Mouse (Mus musculus) layer of hippocampus, postnatal 36 days (tissue): Measurements from ENCODE around the gene Tfam. TPM values are rescaled to one million over a fixed set of nuclear protein-coding genes. Genes with fewer than 3 reads are reported as not detected.
A peak's percentile ranks its signal among the peaks of the same experiment; 100 is the strongest.

ENCODE experiments used
- DNase-seq, 2 experiments: peaks; one replicate each; pipeline ENCODE4 v3.0.0; 2022
- total RNA-seq, 2 experiments: library from RNA; stranded (reverse); gene quantifications; 2 replicates each; pipeline ENCODE4 v1.2.3; 2021

Tfam gene
- total RNA-seq, 2 experiments from 2014 or later = 39.4 to 45.7 TPM

DNA sequence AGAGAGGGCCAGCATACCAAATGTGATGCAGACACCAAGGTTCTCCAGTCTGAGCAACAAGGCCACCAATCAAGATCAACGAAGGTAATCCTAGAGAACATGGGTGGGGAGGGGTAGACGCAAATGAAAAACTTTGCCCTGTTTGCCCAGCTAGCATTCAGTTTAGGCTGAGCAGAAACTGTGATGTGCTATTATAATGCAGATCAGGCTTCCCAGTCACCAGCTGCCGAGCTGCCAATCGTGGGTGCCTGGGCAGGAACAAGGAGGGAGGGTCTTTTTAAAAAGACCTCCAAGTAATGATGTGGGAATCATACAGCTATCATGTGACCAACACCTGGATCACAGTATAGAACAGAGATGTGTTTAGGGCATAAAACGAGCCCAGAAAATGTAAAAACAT lies 15.0 kb downstream of the Tfam start:
- no peak for DNase-seq

DNA sequence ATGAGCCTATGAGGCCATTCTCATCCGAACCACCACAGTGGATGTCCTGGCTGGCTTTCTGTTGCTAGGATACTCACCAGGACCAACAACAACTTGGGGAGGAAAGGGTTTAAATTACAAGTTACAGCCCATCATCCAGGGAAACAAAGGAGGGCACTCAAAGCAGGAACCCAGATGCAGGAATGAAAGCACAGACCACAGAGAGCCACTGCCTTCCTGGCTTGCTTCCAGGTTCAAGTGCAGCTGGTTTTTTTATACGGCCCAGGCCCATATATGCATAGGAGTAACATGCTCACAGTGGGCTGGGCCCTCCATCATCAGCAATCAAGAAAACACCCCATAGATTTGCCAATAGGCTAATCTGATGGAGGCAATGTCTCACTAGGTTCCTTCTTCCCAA lies 15.4 kb downstream of the Tfam start:
- no peak for DNase-seq

DNA sequence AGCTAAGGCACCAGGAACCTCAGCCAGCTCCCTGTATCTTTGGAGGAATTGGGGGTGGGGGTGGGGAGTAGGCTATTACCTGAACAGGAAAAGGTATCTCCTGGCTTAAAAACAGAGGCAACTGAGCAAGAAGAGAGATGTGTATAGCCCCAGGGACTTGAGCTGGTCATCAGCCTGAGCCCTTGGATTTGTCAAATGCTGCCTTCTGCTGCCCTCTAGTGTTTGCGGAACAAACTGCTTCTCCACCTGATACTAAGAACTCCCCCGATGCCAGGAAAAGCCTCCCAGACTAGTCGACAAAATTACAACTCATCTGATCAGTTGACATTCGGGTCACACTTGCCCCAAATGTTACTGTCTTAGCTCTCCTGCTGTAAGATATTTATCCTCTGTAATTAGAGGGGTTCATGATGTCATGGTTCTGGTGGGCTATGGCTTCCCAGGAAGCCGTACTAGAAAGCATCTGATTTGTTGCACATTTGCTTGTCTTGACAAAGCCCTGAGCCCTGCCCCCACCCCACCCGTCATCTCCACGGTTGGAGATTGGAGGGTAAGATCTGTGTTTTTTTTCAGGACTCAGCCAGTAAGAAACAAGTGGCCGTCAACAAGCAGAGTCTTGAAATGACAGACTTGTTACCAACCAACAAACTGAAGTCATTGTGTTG lies 19.7 kb downstream of the Tfam start:
- peak; percentile 76 to 82 for DNase-seq

DNA sequence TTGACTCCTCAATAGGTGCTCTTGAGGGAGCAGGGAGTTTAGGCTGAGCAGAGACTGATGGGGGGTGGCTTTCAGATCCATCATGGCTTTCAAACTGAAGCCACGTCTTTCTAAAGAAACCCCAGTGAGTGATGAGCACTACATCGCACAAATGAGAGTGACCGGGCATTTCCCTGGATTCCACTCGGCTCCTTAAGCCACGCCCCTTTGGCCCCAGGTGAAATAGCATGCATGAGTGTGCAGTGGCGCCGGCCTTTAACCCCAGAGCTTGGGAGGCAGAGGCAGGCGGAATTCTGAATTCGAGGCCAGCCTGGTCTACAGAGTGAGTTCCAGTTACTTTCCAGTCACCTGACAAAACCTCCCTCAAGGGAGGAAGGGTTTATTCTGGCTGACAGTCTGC lies 22.1 kb downstream of the Tfam start:
- DNase-seq = no peak

DNA sequence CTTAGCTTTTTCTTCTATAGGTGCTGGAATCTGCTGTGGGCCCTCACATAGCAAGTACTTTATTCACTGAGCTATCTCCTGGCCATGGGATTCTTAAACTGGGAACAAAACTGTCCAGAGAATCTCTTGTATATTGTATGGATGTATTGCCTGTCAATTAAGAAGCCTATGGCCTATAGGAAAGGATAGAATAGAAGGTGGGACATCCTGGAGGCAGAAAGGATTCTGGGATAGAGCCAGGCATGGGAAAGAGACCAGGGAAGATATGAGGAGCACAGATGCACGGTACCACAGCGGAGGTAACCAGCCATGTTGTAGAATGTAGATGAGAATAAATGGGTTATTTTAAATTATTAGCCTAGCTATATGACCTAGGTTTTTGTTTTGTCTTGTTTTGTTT lies 36.6 kb downstream of the Tfam start:
- no peak for DNase-seq

DNA sequence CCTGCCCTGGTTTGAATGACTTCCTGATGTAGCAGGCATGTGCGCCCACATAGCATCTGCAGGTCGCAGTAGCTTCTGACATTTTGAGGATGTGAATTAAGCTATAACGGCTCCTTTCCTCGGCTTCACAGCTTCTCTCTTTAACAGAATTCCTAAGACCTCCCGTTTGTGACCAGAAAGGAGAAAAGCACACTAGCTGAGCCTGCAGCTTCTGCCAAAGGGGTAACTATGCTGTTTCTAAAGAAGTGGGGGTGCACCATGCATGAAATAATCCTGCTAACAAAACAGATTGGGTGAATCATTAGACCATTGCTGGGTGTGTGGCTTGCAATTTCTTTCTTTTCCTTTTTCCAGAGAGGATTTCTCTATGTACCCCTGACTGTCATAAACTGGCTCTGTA lies 37.1 kb downstream of the Tfam start:
- peak in 1 of 2 experiments; percentile 17 for DNase-seq

DNA sequence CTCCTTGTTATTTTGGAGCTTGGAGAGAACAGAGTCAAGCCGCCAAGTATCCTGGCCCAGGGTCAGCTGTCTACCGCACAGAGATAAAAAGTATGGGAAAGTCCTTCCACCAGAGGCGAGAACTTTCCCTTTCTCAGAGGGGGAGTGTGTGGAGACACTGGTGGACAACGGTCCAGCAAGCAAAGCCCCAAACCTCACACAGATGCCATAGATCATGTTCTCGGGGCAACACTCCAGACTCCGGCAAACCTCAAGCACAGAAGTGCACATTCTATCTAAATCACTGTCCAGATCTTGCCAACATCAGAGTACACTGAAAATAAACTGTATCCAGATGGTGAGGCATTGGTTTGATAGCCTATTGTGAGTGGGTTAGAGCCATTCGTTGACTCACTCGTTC lies 39.4 kb downstream of the Tfam start:
- no peak for DNase-seq

DNA sequence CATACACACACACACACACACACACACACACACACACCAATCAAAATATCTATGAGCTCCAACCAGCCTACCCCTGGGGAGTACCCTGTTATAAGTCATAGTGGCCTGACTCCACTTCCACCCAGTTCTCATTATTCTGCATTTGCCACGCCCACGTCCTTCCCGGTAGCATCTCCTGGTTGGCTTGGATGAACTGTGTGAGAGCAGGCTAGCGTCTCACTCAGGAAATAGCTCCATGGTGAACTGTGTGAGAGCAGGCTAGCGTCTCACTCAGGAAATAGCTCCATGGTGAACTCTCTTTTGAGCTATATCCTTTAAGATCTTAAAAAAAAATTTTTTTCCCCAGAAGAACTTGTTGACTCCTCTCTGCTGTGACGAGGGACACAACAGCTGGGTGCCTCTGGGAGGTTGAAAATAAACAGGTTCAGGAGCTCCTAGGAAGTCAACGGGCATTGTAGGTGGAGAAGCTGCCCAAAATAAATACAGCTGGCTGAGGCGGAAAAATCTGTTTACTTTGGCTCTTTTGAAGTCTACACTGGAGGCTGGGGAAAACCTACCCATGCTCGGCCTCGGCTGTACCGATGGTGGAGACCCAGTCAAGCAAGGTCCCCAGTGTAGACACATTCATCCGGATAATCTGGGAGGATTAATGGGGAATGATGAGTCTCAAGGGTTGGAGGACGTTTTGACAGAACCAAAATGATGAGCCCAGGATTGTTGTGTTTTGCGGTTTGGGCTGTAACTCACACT lies 40.9 kb downstream of the Tfam start:
- no peak for DNase-seq

DNA sequence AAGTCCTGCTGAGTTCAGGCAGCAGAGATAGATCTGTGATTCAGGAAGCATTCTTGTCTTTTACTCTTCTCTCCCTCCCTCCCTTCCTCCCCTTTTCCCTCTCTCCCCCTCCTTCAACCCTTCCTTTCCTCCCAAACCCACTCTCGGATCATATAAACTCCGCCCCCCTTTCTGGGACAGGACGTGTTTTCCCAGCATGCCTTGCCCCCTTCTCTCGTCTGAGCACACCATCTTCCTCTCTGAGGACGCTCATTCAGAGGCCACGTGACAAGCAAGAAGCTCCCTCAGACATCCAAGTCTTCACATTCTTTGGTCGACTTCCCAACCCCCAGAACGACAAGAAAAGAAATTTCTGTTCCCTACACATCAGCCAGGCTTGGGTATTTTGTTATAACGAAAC lies 42.6 kb downstream of the Tfam start:
- DNase-seq = no peak

DNA sequence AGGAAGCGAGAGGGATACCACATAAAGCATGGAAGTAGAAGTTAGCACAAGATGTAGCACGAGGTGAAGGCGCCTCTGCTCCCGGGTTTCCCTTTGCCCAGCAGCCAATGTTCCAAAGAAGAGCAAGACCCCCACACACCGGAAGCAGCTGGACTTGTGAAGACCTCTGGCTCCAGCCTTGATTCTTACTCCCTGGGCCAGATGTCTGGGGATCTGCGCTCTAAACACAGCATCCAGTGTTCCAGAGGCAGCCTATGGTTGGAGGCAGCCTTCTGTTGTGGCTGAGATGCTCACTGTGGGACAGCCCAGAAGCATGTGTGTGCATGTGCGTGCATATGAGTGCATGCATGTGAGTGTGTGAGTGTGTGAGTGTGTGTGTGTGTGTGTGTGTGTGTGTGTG lies 43.4 kb downstream of the Tfam start:
- DNase-seq = no peak

DNA sequence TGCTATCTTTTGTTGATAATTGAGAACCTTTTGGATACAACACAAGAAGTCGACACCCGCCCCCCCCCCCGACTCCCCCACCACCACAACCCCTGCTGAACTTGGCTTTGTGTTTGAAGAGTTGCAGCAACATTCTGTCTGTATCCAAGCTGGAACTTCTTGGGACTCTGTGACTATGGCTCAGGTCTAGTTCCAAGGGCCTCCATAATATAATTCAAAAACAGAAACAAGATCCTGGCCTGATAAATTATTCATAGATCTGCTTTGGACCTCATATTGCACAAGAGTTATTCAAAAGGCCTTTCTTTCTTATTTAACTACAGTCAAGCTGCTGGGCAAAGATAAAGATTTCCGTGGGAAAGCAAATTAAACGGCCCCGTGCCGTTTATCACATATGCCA lies 44.8 kb downstream of the Tfam start:
- DNase-seq = no peak

DNA sequence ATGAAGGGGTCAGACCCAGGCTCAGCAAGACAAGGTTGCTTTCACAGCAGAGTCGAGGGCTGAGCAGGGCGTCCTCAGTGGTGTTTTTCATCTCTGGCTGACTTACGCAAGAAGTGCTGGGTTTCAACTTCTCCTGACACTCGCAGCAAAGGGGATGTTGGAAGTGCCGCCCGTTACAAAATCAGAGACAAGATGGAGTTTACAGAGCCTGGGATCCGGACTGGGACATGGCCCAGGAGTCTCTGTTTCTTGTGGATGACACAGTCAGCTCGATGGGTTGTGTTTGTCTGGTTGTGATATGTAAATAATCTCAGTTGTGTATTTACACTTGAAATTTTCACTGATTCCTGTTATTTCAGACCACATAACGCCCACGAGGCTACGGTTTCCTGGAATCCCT lies 45.2 kb downstream of the Tfam start:
- no peak for DNase-seq

DNA sequence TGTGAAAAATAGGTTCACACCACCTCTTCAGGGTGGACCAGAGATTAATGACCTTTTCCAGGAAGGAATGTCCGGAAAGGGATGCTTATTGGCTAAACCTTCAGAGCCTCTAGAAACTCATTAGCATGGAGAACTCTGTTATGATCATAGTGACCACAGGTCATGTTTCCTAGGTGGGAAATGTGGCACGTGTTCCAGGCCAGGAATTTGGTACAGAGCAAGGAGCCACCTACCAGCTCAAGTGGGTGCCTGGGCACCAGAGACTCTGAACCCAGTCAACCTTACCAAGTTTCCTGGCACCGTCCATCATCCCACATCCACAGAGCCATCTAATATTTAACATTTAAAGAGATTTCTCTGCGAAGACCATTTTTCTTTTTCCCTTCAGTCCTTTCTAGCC lies 49.4 kb downstream of the Tfam start:
- DNase-seq = no peak

DNA sequence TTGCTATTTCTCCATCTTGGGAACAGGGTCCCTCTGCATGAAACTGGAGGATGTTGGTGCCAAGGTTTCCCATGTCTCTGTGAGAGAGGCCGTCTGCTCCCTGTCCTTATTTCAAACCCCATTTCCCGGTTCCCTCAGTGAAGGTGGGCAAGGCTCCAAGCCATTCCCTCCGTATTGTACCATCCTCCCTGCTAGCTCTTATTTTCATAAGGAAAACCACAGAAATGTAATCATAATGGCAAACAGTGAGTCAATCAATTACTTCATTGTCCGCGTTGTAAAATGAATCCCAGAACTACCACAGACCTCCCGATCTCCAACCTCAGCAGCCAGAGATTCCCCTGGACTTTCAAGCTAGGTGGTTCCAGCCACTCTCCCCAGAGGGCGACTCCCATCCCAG lies 53.0 kb downstream of the Tfam start:
- DNase-seq = no peak

DNA sequence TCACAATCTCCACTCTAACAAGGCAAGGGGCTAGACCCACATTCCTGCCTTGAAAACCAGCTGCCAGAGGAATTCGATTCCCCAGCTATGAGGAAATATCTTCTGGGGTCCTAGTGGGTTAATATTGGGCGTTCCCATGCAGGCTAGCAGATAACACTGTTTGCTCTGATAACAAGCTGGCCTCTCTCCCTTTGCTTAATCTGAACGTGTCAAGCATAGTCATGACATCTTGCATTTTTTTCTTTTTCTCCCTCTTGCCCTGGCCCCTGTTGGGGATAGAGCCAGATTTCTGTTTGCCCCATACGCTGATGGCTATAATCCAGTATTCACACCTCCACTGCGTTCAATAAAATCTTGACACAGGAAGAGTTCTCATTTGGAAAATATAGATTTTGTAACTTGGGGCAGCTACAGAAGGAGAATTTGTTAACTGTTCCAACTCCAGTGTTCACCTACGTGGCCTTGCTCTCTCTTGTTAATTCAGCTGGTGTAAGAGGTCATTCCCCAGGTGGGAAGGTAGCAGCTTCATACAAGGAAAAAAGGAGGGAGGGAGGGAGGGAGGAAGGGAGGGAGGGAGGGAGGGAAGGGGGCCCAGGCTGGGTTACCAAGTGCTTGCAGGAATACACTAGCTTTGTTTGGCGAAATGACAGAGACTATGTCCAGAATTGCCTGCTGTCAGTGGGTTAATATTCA lies 54.6 kb downstream of the Tfam start:
- no peak for DNase-seq

DNA sequence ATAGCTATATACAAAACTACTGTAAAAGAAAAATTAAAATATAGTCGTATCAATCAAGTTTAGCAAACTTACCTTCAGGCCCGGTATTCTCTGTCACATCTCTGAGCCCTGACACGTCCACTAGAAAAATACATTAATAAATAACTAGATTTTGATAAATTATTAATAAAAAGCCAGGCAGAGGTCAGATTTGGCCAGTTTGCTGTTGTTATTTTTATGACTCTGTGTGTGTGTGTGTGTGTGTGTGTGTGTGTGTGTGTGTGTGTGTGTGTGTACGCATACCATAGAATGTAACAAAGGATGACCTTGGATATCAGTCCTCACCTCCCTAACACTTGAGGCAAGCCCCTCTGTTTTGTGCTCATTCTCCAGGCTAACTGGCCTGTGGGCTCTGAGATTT lies 56.1 kb downstream of the Tfam start:
- no peak for DNase-seq

DNA sequence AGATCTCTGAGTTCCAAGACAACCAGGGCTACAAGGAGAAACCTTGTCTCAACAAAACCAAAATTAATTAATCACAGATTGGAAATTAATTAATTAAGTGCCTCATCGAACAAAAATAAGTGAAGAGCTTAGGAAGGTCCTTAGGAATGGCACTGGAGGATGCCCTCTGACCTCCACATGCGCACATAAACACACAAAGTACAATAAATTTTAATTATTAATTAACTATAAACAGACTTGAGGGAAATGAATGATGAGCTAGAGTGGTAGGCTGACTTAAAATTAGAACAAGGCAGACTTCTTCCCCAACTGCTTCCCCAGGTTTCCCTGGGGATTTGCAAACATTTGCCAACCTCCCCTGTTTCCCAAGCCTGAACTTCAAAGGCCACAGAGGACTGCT lies 57.0 kb downstream of the Tfam start:
- no peak for DNase-seq

DNA sequence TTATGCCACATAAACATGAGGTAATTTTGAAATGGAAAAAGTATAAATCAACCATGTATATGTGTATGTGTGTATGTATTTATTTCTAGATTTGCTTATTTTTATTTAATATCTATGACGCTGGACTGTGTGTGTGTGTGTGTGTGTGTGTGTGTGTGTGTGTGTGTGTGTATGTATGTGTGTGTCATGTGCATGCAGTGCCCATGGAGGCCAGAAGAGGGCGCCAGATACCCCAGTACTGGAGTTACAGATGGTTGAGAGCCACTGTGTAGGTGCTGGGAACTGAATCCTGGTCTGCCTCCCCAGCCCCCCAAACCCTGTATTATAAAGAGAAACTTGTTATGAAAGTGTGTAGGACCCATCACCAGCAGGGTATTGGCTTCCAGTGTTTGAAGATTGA lies 58.0 kb downstream of the Tfam start:
- DNase-seq = no peak

DNA sequence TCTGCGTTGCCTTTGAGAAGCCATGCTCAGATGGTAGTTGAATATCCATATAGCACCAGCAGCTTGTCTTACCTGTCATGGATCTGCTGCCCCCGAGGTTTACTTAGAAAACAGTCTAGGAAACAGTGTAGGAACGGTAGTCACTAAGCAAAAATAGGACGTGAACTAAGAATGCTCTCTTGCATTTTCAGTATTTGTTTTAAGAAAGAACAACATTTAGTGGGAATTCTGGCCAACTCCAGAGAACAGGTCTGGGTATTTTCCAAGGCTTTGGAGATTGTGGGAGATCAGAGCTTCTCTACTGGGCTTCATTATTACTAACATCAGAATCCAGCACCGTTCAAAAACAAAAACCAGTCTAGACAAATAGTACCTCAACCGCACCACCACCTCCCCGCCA lies 60.9 kb downstream of the Tfam start:
- DNase-seq = no peak

DNA sequence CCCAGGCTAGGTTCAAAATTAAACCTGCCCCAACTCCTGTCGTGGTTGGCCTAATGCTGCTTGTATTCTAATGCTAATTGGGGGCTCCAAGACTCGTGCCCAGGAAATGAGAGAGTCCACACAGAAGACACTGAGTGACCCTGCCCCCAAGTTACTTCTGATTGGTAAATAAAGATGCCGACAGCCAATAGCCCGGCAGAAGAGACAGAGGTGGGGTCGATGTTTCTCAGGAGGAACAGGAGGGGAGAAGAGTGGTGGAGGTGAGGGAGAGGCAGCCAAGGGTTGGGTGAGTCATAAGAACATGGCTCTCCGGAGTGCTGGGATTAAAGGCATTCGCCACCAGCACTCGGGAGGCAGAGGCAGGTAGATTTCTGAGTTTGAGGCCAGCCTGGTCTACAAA lies 61.7 kb downstream of the Tfam start:
- no peak for DNase-seq
